Mouse (Mus musculus) midbrain, embryonic 15.5 days (tissue): ENCODE measurements at regions not wholly inside any gene's neighbourhood (a gene's known extent, or its start where the extent isn't known, plus 50 kb on each side); places are given as distances from the start of the nearest gene placed in this dataset.

Experiments used
- ATAC-seq: fragments of 200-750 bp; cut with Nextera tagmentation; replicated peaks from 2 replicates; pipeline ENCODE4 v1.8.0; 2017; ENCODE audit warnings: moderate TSS enrichment
- H3K27ac ChIP-seq: fragments of 300-500 bp; sonication (generic); 2 replicates; pipeline ENCODE4 v1.5.1; 2015; ENCODE audit warnings: mild to moderate bottlenecking, inconsistent platforms
- H3K27me3 ChIP-seq: fragments of 300-500 bp; sonication (generic); replicated peaks from 2 replicates; pipeline ENCODE4 v1.6.1; 2015; ENCODE audit warnings: inconsistent platforms
- H3K36me3 ChIP-seq: fragments of 300-500 bp; sonication (generic); replicated peaks from 2 replicates; pipeline ENCODE4 v1.6.1; 2015; ENCODE audit warnings: inconsistent platforms
- H3K4me1 ChIP-seq: fragments of 300-500 bp; sonication (generic); 2 replicates; pipeline ENCODE4 v1.6.1; 2015; ENCODE audit warnings: inconsistent platforms
- H3K4me2 ChIP-seq: fragments of 300-500 bp; sonication (generic); 2 replicates; pipeline ENCODE4 v1.6.1; 2015; ENCODE audit warnings: inconsistent platforms, mild to moderate bottlenecking, moderate library complexity
- H3K4me3 ChIP-seq: fragments of 300-500 bp; sonication (generic); 2 replicates; pipeline ENCODE4 v1.5.1; 2015; ENCODE audit warnings: mild to moderate bottlenecking, inconsistent platforms
- H3K9ac ChIP-seq: fragments of 300-500 bp; sonication (generic); 2 replicates; pipeline ENCODE4 v1.6.1; 2015; ENCODE audit warnings: mild to moderate bottlenecking, inconsistent platforms
- H3K9me3 ChIP-seq: fragments of 300-500 bp; sonication (generic); 2 replicates; pipeline ENCODE4 v1.6.1; 2016; ENCODE audit warnings: inconsistent platforms
- WGBS: fragments of 180-500 bp; shearing (Covaris S2); methylation state at CpG from one replicate; pipeline ENCODE4 v1.1.7; 2015; ENCODE audit warnings: mixed read lengths; 5-methylcytosine and 5-hydroxymethylcytosine counted together

GRCm38 (mm10) chr5:91818195-91818594, 144.7 kb downstream of the Rchy1 start:
- peak overlapping the region; percentile 71 for H3K27ac ChIP-seq
- H3K36me3 ChIP-seq: no peaks in the 10 kb centered on the region
- no peaks in the 10 kb centered on the region for H3K27me3 ChIP-seq
- peaks cover 12% of the 10 kb centered on the region for H3K4me1 ChIP-seq
- 59% methylated on average over 11 of the region's 11 CpGs for WGBS
- no peak overlapping the region for H3K4me3 ChIP-seq
- H3K9ac ChIP-seq: no peak overlapping the region
- H3K9me3 ChIP-seq: no peaks in the 10 kb centered on the region
- peak; percentile 43; the same call in 1 of the 2 replicates for ATAC-seq
- H3K4me2 ChIP-seq: peak overlapping the region; percentile 33

GRCm38 (mm10) chr5:91816376-91816950, 146.4 kb downstream of the Rchy1 start:
- Histone ChIP-seq H3K27ac (no peak overlapping the region), H3K9ac (no peak overlapping the region), H3K9me3 (no peaks in the 10 kb centered on the region), H3K27me3 (no peaks in the 10 kb centered on the region), H3K4me3 (no peak overlapping the region), H3K4me2 (no peak overlapping the region), H3K36me3 (no peaks in the 10 kb centered on the region), H3K4me1 (peaks cover 12% of the 10 kb centered on the region)
- WGBS: 85% methylated on average over 3 of the region's 3 CpGs
- ATAC-seq: no peak

- Histone ChIP-seq H3K4me3 (no peak overlapping the region), H3K36me3 (no peaks in the 10 kb centered on the region), H3K4me2 (no peak overlapping the region), H3K4me1 (peaks cover 12% of the 10 kb centered on the region), H3K27ac (no peak overlapping the region), H3K9me3 (no peaks in the 10 kb centered on the region), H3K9ac (no peak overlapping the region), H3K27me3 (no peaks in the 10 kb centered on the region)
- WGBS: 81% methylated on average over 6 of the region's 6 CpGs
- no peak for ATAC-seq
Observed at GRCm38 (mm10) chr5:91814956-91815355, 147.9 kb downstream of the Rchy1 start.

DNA sequence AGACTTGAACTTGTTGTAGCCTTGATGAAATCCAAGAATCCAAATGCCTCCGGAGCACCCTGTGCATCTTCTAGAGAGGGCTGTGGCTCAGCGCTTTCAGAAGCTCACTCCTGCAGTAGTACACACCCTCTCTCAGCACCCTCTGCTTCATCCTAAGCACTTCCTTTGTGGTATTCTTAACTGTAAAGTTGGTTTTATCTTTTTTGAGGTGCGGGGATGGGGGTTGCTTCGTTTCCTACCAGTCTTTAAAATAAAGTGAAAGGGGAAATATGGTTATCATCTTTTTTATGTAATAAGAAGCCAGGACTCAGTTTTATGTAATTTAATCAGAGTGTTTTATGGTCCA, 148.5 kb downstream of the Rchy1 start:
- no peaks in the 10 kb centered on the region for H3K27me3 ChIP-seq
- no peak overlapping the region for H3K4me3 ChIP-seq
- 86% methylated on average over 4 of the region's 4 CpGs for WGBS
- ATAC-seq: no peak
- H3K4me2 ChIP-seq: no peak overlapping the region
- no peaks in the 10 kb centered on the region for H3K36me3 ChIP-seq
- no peak overlapping the region for H3K27ac ChIP-seq
- H3K4me1 ChIP-seq: peaks cover 12% of the 10 kb centered on the region
- no peak overlapping the region for H3K9ac ChIP-seq
- H3K9me3 ChIP-seq: no peaks in the 10 kb centered on the region

DNA sequence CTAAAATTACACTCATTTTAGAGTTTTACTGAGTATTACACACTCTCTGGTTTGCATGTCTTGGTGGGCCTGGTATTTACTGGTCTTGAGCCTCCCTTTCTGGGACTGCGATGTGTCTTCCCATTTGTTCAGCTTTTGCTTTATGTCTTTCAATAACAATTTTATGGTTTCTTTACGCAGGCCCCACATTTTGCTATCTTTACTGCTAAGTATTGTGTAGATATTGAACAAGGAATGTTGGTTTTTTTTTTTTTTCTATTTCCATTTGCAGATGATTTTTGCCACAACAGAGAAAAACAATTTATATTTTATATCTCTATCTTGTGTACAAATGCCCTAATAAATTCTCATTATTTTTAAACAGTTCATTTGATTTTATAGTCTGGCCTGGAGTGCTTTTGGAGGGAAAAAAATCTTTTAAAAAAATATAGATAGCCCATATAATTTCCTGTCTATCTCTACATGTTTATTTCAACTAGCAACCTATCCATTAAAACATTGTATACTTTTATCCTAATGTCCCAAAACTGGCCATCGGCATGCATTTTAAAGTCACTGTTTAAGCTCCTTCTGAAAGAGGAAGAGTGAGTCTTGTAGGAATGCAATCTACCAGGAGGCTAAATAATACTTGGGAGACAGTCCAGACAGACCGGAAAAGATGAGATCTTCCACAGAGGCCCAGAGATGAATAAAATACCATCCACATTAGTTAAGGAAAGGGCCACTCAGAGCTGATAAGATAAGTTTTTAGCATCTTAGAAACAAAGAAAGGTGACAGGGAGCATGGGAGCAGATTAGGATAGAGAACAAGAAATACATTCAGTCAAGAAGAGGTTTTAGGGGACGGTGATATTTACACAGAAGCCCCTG, 149.1 kb downstream of the Rchy1 start:
- no peak for ATAC-seq
- Histone ChIP-seq H3K4me1 (peaks cover 9% of the 10 kb centered on the region), H3K27ac (no peak overlapping the region), H3K4me2 (no peak overlapping the region), H3K4me3 (no peak overlapping the region), H3K27me3 (no peaks in the 10 kb centered on the region), H3K9ac (no peak overlapping the region), H3K9me3 (no peaks in the 10 kb centered on the region), H3K36me3 (no peaks in the 10 kb centered on the region)
- 90% methylated on average over 5 of the region's 5 CpGs for WGBS

GRCm38 (mm10) chr5:91807070-91808065, 155.5 kb downstream of the Rchy1 start:
- H3K4me2 ChIP-seq: no peak overlapping the region
- 71% methylated on average over 18 of the region's 18 CpGs for WGBS
- ATAC-seq: peak; percentile 92

DNA sequence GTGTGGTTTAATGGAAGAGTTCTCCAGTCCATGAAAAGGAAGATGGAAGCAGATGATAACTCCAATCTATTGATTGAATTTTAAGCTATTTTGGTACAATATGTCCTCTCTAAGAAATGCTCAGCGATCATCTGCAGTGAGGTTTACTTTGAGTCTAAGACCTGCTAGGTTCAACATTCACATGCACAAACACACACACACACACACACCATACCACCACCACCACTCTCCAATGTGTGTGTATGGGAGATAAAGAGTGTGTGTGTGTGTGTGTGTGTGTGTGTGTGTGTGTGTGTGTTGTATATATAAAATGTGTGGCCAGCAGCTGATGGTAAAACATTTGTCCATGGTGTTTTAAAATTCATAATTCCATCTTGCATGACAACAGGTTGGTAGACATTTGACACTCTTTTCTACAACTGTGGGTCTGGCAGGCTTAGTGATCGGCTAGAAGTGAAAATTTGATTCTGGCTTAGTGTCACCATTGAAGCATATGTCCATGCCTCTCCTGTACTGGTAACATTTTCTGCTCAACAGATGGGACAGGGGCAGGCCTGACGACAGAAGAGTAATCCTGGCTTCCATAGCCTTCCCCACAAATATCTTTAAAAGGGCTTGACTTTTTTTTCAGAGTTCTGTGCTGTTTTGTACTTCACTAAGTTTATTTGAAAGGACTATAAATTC, 161.4 kb downstream of the Rchy1 start:
- Histone ChIP-seq H3K36me3 (no peaks in the 10 kb centered on the region), H3K27me3 (no peaks in the 10 kb centered on the region), H3K4me2 (no peak overlapping the region), H3K9me3 (no peaks in the 10 kb centered on the region), H3K27ac (no peak overlapping the region), H3K9ac (no peak overlapping the region), H3K4me1 (no peaks in the 10 kb centered on the region), H3K4me3 (no peak overlapping the region)
- WGBS: 91% methylated on average over 3 of the region's 3 CpGs
- no peak for ATAC-seq

More at GRCm38 (mm10) chr5:91807070-91808065, 155.5 kb downstream of the Rchy1 start:
- Histone ChIP-seq H3K9me3 (no peaks in the 10 kb centered on the region), H3K4me1 (0 out of 2 replicates have a peak, but pooled peaks cover 4% of the 10 kb centered on the region), H3K4me3 (no peak overlapping the region), H3K27me3 (no peaks in the 10 kb centered on the region), H3K36me3 (no peaks in the 10 kb centered on the region), H3K27ac (no peak overlapping the region), H3K9ac (no peak overlapping the region)

DNA sequence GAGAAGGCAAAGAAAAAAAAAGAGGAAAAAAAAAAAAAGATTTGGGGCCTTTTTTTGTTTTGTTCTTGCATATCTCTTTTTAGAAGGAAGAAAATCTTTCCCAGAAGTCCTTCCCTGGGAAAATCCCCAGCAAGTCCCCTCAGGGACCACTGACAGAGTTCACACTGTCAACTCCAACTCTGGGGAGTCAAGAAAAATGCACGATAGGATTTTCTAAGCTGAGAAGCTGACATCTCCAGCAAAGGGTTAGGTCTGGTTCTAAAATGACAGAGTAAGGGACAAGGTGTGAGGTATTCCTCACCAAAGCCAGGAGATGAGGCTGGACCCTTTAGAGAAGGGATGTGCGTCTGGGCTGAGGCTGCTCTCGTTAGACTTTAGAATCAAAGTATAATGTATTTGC, 165.5 kb downstream of the Rchy1 start:
- Histone ChIP-seq H3K9me3 (no peaks in the 10 kb centered on the region), H3K27me3 (no peaks in the 10 kb centered on the region), H3K4me3 (no peak overlapping the region), H3K9ac (no peak overlapping the region), H3K27ac (no peak overlapping the region), H3K36me3 (no peaks in the 10 kb centered on the region), H3K4me1 (no peaks in the 10 kb centered on the region), H3K4me2 (no peak overlapping the region)
- 90% methylated on average over 3 of the region's 3 CpGs for WGBS
- ATAC-seq: no peak

GRCm38 (mm10) chr5:91792732-91793131, 170.1 kb downstream of the Rchy1 start:
- Histone ChIP-seq H3K36me3 (no peaks in the 10 kb centered on the region), H3K4me1 (no peaks in the 10 kb centered on the region), H3K9me3 (no peaks in the 10 kb centered on the region), H3K4me2 (no peak overlapping the region), H3K4me3 (no peak overlapping the region), H3K27me3 (no peaks in the 10 kb centered on the region), H3K9ac (no peak overlapping the region), H3K27ac (no peak overlapping the region)
- ATAC-seq: no peak
- WGBS: 67% methylated on average over 6 of the region's 6 CpGs

- H3K27me3 ChIP-seq: no peaks in the 10 kb centered on the region
- no peak overlapping the region for H3K4me2 ChIP-seq
- no peak overlapping the region for H3K27ac ChIP-seq
- 76% methylated on average over 2 of the region's 2 CpGs for WGBS
- H3K9ac ChIP-seq: no peak overlapping the region
- H3K4me1 ChIP-seq: no peaks in the 10 kb centered on the region
- H3K4me3 ChIP-seq: no peak overlapping the region
- no peaks in the 10 kb centered on the region for H3K9me3 ChIP-seq
- H3K36me3 ChIP-seq: no peaks in the 10 kb centered on the region
- no peak for ATAC-seq
Observed at GRCm38 (mm10) chr5:91790412-91790811, 172.5 kb downstream of the Rchy1 start.

DNA sequence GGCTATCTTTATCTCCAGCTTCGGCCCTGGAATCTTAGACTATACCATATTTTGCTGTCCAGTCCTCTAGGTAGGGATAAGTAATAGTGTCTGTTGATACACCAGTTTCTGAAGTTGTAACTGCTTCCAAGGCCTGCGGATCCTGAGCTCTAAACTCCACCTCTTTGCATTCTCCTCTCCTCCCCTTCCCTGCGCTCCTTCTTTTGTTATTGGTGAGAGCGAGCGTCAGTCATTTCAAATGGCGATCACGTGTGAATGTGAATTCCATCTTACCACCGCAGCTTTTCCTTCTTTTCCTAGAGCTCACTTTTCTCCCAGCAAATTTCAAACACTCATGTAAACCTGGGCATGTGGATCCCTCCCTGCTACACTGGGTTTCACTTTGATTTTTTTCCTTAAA, 178.9 kb downstream of the Rchy1 start:
- H3K4me3 ChIP-seq: no peak overlapping the region
- H3K9me3 ChIP-seq: no peaks in the 10 kb centered on the region
- no peak for ATAC-seq
- H3K36me3 ChIP-seq: no peaks in the 10 kb centered on the region
- H3K4me1 ChIP-seq: no peaks in the 10 kb centered on the region
- WGBS: 88% methylated on average over 8 of the region's 8 CpGs
- H3K9ac ChIP-seq: no peak overlapping the region
- no peak overlapping the region for H3K27ac ChIP-seq
- no peak overlapping the region for H3K4me2 ChIP-seq
- no peaks in the 10 kb centered on the region for H3K27me3 ChIP-seq

DNA sequence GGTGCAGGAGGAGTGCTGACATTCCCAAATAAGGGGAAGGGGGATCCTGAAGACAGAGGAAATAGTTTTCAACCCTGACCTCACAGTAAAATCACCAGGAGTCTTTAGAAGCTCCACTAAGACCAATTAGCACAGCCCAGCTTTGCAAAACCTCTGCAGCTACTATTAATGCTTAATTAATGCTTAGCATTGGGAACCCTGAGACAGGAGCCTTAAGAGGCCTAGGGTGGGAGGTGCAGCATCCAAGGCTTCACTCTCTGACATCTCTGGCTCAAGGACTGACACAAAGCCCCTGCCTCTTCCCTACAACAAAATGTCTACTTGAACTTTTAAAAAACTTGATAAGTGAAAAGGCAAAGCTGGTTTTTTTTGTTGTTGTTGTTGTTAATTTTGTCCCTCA, 185.9 kb downstream of the Rchy1 start:
- H3K4me3 ChIP-seq: no peak overlapping the region

More for the DNA sequence above, 185.9 kb downstream of the Rchy1 start:
- no peaks in the 10 kb centered on the region for H3K36me3 ChIP-seq
- no peaks in the 10 kb centered on the region for H3K27me3 ChIP-seq
- H3K9me3 ChIP-seq: no peaks in the 10 kb centered on the region
- ATAC-seq: no peak
- H3K27ac ChIP-seq: no peak overlapping the region
- no peaks in the 10 kb centered on the region for H3K4me1 ChIP-seq
- H3K9ac ChIP-seq: no peak overlapping the region
- H3K4me2 ChIP-seq: no peak overlapping the region
